Mouse (Mus musculus): Measurements from ENCODE around the gene Cebpg. TPM values are rescaled to one million over a fixed set of nuclear protein-coding genes. Genes with fewer than 3 reads are reported as not detected.
A peak's percentile ranks its signal among the peaks of the same experiment; 100 is the strongest.

Cebpg gene
- total RNA-seq (2021): 10 to 100 TPM; 32.1 to 33.9 TPM
- long read RNA-seq, experiment 1, full-length matches to known transcripts: 9 of 14 reads
- long read RNA-seq, experiment 1, partial matches to known transcripts: 0 of 14 reads
- long read RNA-seq, experiment 1, other reads (novel, unspliced or antisense): 5 of 14 reads
- long read RNA-seq, experiment 2, full-length matches to known transcripts: 21 of 42 reads
- long read RNA-seq, experiment 2, partial matches to known transcripts: 1 of 42 reads
- long read RNA-seq, experiment 2, other reads (novel, unspliced or antisense): 20 of 42 reads

DNA sequence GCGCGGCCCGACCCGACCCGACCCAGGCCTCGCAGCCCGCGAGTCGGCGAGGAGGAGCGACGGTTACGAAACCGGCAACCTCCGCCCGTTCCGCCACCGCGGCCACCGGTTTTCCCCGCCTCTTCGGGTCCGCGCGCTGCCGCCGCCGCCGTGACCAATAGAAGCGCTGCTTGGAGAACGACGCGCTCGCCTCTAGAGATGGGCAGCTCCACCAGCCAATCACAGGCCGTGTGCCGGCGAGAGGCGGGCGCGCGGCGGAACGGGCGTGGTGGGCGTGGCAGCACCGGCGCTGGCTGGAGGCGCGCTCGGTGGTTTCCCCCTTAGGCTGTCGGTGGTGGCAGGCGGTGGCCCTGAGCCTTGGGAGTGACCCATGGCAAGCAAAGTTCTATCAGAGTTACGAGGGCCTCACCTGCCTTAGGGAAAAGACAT lies at the start of gene Cebpg:
Gene Cebpg, minus strand, starts transcription at position 138 of the 429 bp plus-strand sequence.
- DNase-seq (ENCODE audit: low spot score in 2 of 2): peak; percentile 90 to 98

DNA sequence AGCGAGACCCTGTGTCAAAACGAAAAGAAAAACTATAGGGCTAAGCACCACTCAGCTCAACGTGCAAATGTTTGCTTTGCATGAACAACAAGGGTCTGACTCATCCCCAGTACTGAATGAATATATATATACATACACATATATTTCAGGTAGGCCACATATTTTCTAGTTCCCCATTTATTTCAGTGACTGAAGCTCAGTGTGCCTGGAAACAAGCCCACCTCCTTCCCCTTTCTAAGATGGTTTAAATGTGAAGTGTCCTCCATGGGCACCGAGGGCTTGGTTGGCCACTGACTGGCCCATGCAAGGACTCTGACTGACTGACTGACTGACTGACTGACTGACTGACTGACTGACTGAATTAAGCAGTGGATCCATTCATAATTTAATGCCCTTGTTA lies 43.2 kb upstream of the Cebpg start:
- no peak for DNase-seq (ENCODE audit: low spot score in 2 of 2)

- DNase-seq (ENCODE audit: low spot score in 2 of 2): no peak
Measured at GRCm38 (mm10) chr7:35098777-35099176, 42.4 kb upstream of the Cebpg start.

GRCm38 (mm10) chr7:35094975-35095678 lies 38.8 kb upstream of the Cebpg start:
- DNase-seq (ENCODE audit: low spot score in 2 of 2): no peak

DNA sequence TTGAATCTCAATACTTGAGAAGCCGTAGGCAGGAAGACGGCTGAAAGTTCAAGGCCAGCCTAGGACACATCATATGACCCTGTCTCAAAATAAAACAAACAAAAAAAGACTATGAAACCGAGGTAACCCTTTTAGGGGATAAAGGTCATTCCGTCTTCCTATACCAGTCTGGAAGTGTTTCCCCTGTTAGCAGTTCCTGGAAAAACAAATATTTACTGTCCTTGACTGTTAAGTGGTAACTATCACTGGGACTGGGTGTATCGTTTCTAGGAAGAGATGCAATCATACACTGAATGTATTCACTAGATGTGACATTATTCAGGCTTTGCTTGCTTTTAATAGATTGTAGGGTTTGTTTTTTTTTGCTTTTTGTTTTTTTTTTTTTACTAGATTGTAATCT lies 34.2 kb upstream of the Cebpg start:
- no peak for DNase-seq (ENCODE audit: low spot score in 2 of 2)

GRCm38 (mm10) chr7:35086271-35086861 lies 30.0 kb upstream of the Cebpg start:
- no peak for DNase-seq (ENCODE audit: low spot score in 2 of 2)

DNA sequence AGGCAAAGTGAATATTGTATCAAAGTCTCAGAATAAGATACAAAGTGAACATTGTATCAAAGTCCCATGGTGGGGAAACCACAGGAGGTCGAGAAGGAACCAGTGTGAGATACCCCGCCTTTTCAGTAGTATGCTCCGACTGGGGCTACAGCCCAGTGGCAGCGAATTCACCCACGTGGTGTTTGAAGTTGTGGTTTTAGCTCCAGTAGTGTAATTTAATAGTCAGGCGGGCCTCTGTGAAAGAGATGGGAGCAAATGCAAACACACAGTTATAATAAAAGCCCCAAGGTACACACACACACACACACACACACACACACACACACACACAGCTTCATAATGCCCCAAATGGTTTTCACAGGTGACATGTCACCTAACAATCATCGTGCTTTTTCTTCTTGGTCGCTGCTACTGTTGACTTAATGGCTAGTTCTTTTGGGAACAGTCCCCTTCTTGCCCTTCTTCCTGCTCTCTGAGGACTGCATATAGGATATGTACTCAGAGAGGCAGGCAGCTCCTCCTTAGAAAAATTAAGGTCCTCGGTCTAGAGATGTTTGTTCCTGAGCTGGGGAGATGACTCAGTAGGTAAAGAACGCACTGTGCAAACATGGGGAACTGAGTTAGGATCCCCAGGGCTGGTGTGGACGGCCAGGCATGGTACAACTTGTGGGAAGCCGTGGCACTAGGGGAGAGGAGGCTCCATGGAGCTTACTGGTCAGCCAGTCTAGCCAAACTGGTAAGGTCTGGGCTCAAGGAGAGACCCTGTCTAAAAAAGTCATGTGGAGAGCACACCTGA lies 28.4 kb upstream of the Cebpg start:
- no peak for DNase-seq (ENCODE audit: low spot score in 2 of 2)

GRCm38 (mm10) chr7:35081406-35082104 lies 25.2 kb upstream of the Cebpg start:
- no peak for DNase-seq (ENCODE audit: low spot score in 2 of 2)

- DNase-seq (ENCODE audit: low spot score in 2 of 2): no peak
Measured at GRCm38 (mm10) chr7:35080843-35081338, 24.5 kb upstream of the Cebpg start.

GRCm38 (mm10) chr7:35076645-35077044 lies 20.3 kb upstream of the Cebpg start:
- peak in 1 of 2 experiments; percentile 21 for DNase-seq (ENCODE audit: low spot score in 2 of 2)

- DNase-seq (ENCODE audit: low spot score in 2 of 2): no peak
Measured at GRCm38 (mm10) chr7:35066640-35067212, 10.4 kb upstream of the Cebpg start.

GRCm38 (mm10) chr7:35065958-35066357 lies 9.6 kb upstream of the Cebpg start:
- no peak for DNase-seq (ENCODE audit: low spot score in 2 of 2)

GRCm38 (mm10) chr7:35064286-35065258 lies 8.2 kb upstream of the Cebpg start:
- DNase-seq (ENCODE audit: low spot score in 2 of 2): no peak

DNA sequence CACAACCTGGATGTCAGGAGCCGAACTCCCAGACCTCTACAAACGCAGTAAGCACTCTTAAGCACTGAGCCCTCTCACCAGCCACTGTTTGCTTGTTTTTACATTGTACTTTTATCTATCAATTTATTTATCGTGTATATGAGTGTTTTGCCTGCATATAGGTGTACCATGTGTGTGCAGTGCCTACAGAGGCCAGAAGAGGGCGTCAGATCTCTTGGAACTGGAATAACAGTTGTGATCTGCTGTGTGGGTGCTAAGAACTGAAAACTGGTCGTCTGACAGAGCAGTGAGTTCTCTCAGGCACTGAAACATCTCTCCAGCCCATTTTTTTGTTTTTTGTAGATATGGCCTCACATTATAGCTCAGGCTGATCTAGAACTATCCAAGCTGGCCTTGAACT lies 3.1 kb upstream of the Cebpg start:
- no peak for DNase-seq (ENCODE audit: low spot score in 2 of 2)

DNA sequence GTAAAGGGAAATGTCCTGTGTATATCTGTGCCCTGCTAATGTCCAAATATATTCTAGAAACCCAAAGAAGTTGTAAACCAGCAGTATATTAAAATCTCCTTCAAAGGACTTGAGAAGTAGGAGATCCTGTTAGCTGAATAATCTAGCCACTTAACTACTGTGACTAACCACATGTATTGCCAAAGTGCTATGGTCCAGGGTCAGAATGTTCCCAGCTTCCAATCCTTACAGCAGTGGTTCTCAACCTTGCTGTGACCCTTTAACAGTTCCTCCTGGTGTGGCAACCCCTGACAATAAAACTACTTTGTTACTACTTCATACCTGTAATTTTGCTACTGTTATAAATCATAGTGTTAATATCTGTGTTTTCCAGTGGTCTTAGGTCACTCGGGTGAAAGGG lies 2.0 kb upstream of the Cebpg start:
- DNase-seq (ENCODE audit: low spot score in 2 of 2): no peak

DNA sequence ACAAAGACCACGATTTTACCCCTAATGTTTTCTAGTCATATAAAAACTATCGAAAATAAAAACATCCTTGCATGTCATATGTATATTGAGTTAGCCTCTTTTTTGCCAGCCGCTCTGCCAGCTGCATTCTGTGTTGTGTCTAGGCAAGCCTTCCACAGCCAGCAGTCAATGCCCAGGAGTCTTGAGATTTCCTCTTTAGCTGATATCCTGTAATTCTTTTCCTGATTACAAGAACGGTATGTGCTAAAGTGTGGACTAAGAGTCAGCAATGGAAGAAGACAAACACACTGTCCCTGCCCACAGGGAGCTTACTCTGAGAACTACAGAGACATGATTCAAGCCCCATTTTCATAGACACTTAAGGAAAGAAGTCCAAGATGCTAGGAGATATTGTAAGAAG lies 1.2 kb upstream of the Cebpg start:
- no peak for DNase-seq (ENCODE audit: low spot score in 2 of 2)

DNA sequence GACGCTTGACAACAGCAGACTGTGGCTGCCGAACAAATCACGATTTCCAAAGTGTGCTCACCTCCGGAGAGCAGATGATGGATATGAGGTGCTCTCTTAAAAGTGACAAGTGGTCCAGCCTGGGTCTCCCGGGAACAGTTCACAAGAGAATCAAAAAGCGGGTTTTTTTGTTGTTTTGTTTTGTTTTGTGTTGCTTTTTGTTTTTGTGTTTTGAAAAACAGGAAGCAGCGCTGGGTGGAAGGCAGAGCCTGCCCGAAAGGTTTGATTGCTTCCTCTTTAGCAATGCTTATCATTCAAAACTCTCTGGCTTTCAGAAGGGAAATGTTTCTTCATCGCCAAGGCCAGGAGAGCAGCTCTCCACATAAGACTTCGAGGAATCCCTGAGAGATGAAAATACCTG lies 626 bp upstream of the Cebpg start:
- no peak for DNase-seq (ENCODE audit: low spot score in 2 of 2)

DNA sequence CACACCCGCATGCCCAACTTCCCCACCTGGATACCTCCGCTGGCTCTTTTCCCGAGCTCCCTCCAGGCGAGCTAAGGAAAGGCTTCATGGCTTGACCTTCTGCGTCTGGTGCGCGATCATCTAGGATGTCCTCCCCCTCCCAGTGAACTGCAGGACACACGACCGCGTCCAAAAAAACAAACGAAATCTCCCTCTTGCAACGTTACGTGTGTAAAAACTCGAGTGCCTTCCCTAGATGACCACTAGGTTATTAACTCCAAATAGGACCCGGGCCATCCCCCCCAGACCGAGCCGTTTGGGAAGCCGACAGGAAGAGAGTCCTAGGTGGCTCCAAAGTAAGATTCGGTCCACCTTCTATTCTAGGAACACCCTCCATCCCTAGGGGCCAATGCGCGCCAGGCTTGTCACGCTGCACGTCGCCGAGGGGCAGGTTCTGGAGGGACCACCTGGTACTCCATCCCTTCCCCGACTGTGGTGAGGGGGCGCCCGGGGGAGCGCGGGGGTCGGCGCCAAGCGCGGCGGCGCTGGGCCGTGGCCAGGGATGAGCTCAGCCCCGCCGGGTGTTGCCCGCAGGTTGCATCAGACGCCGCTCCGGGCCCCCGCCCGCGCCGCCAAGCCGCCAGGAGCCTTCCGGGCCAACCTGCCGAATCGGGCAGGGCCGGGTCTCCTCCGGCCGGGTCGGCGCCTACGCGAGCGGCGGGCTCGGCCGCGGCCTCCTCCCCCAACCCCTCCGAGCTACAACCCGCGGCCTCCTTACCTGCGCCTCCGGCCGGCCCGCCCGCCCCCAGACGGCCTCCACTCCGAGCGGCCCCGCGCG lies 546 bp downstream of the Cebpg start:
- DNase-seq (ENCODE audit: low spot score in 2 of 2): peak; percentile 35 to 39

All from adrenal gland, postnatal 4 days (tissue).